Mouse (Mus musculus) urinary bladder, postnatal 14 days (tissue): Measurements from ENCODE around the gene Zbtb25.

ENCODE experiments used
- DNase-seq: peaks from one replicate; pipeline ENCODE4 v3.0.0; 2021; ENCODE audit warnings: low spot score

The Zbtb25 gene

GRCm38 (mm10) chr12:76336111-76336965 lies 33.1 kb downstream of the Zbtb25 start:
- no peak for DNase-seq

DNA sequence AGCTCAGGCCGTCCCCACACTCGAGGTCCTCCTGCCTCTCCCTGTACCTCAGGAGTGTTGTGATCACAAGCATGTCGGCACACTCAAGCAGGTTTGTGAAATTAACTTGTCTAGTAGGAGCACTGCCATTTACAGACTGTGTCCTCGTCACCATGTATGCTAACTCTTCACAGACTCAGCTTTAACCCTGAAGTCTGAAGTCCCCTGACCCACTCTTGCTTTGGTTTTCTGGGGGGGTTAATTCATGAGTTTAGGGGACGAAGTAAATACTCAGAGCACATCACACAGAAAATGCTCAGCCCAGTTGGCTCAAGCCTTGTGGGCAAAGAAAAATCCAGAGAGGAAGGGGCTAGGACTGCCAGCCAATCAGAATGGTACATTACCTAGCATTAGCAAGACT lies 33.8 kb downstream of the Zbtb25 start:
- DNase-seq, result no peak

DNA sequence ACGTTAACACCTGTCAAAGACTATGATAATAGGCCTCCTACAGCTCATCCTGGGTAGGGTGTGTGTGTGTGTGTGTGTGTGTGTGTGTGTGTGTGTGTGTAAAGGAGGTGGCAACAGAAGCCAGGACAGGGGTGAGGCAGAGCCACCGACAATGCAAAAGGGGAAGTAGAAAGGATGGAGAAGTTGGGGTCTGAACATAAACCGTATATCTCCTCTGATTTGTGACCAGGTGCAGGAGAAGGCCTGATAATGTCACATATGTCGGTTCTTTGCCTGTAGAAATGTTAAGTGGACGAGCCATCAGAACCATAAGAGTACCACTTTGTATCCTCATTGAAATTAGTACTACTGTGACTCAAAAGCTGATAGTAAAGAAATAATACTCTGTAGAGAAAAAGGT lies 35.7 kb downstream of the Zbtb25 start:
- DNase-seq, result no peak

DNA sequence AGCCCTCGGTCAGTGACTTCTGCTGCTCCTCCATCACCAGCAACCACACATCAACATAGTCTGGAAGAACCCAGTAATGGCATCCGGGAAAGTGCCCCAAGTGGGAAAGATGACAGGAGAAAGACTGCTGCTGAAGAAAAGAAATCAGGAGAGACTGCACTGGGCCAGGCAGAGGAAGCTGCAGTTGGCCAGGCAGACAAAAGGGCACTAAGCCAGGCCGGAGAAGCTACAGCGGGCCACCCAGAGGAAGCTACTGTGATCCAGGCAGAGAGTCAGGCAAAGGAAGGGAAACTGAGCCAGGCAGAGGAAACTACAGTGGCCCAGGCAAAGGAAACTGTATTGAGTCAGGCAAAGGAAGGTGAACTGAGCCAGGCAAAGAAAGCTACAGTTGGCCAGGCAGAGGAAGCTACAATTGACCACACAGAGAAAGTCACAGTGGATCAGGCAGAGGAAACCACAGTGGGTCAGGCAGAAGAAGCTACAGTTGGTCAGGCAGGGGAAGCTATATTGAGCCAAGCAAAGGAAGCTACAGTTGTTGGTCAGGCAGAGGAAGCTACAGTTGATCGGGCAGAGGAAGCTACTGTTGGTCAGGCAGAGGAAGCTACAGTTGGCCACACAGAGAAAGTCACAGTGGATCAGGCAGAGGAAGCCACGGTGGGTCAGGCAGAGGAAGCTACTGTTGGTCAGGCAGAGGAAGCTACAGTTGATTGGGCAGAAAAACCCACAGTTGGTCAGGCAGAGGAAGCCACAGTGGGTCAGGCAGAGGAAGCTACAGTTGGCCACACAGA lies 40.6 kb downstream of the Zbtb25 start:
- DNase-seq, result no peak

- DNase-seq, result no peak
Measured at GRCm38 (mm10) chr12:76326437-76327220, 42.8 kb downstream of the Zbtb25 start.

DNA sequence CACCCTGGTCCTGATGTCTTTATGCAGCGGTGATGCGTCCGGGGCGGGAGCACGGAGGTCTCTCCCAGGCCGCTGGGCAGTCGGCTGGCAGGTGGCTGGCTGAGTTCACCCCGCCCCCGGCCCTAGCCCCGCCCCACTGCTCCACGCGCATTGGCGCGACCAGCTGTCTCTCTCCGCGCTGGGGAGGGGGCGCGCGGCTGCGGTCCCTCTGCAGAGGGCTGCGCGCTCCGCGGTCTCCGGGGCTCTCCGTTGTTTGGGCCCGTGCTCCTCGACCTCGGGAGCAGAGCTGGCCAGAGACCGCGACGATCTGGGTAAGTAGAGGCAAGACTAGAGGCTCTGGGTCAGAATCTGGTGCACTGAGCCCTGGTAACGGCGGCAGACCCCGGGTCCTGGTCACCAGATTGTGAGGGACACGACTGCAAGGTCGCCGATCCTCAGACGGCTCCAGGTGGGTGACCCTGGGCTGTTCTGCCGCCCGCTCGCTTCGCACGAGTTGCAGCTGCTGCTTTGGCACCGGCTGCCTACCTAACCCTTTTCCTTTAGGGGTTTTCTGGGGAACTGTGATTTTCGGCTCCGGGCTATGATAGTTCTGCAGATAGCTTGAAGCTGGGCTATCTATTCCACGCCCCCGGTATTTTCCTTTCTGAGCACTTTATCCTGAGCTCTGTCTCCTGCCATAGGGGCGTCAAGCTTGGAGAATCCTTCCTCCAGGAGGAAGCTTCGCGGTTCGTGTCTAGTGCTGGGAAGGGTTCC lies 44.5 kb downstream of the Zbtb25 start, which contains the start of gene Akap5:
Gene Akap5, plus strand, starts transcription at position 213 of the 753 bp plus-strand sequence.
- peak; percentile 38 for DNase-seq

DNA sequence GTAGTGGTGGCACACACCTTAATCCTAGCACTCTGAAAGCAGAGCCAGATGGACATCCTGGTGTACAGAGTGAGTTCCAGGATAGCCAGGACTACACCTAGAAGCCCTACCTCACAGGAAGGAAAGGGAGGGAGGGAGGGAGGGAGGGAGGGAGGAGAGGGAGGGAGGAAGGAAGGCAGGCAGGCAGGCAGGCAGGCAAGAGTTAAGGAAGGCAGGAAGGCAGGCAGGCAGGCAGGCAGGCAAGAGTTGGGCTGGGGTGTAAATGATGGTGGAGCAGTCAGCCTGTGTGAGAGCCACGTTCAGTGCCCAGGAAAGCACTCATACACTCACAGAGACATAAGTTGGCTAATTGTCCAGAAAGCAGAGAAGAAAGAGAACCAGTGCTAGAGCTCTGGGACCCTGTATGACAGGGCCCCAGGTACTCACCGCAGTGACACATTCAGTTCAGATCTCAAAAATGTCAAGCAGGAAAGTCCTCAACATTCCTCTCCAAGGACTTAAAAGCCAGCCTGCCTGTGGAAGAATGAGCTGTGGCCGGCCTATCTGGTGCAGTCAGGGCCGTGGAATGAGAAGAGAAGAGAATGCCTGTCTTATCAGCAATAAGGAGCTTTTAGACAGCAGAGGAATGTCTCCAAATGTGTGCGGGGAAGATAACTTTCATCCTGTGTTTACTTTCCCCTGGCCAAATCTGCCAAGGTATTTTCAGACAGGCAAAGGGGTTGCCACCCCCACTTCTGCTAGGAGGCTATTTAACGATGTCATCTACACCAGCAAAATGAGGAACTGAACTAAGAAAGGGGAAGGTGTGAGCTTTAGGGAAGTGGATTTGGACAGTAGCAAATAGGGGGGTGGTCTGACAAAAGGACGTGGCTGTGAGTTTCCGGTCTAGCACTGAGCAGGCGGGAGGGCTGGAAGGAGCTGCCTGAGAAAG lies 50.9 kb downstream of the Zbtb25 start:
- DNase-seq, result no peak

GRCm38 (mm10) chr12:76311951-76312350 lies 57.5 kb downstream of the Zbtb25 start:
- DNase-seq, result no peak

DNA sequence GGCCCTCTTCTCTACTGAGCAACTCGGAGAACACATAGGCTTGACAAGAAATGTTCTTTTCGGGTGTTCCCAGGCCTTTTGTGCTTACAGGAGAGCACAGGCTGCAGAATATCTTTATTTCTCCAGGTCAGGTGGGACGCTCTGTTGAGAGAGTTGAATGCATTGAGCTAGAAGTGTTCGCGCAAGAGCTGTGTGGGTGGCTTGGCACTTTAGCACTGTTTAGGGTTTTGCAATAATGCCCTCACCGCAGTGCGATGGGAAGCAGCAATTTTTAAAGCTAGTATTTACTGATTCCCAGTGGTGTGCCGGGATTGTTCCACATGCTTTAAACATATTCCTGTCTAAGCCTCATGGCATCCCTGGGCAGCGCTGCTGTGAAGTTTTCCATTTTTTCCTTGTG lies 58.2 kb downstream of the Zbtb25 start:
- DNase-seq, result no peak

- DNase-seq, result no peak
Measured at GRCm38 (mm10) chr12:76310633-76311032, 58.8 kb downstream of the Zbtb25 start.

DNA sequence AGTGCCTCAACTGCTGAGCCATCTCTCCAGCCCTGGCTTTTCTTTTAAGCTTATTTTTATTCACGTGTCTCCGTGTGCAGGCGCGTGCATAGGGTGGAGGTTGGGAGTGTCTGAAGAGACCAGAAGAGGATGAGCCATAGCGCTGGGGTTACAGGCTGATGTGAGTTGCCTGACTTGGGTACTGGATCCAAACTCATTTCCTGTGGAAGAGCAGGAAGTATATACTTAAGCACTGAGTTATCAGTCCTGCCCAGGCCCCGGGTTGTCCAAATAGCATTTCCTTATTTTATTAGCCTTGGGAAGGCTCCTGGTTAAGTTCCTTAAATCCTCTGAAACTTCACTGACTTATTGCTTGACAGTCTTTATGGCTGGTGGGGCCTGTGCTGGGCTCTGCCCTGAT lies 59.4 kb downstream of the Zbtb25 start:
- no peak for DNase-seq

DNA sequence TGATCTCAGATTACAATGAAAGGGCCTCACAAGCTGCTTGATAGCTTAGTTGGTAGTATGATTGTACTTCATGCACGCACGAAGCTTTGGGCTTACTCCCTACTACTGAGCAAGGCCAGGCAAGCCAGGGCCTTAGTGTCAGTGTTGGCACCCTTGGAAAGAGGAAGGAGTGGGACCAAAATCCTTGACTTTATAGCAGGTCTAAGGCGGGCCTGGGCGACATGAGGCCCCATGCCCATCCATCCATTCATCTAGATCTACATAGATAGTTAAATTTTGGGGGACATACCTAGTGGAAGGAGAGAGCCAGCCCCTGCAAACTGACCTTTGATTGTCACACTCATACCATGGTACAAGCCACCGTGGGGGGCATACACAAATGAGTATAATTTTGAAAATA lies 61.0 kb downstream of the Zbtb25 start:
- no peak for DNase-seq

GRCm38 (mm10) chr12:76307964-76308363 lies 61.4 kb downstream of the Zbtb25 start:
- peak; percentile 33 for DNase-seq

DNA sequence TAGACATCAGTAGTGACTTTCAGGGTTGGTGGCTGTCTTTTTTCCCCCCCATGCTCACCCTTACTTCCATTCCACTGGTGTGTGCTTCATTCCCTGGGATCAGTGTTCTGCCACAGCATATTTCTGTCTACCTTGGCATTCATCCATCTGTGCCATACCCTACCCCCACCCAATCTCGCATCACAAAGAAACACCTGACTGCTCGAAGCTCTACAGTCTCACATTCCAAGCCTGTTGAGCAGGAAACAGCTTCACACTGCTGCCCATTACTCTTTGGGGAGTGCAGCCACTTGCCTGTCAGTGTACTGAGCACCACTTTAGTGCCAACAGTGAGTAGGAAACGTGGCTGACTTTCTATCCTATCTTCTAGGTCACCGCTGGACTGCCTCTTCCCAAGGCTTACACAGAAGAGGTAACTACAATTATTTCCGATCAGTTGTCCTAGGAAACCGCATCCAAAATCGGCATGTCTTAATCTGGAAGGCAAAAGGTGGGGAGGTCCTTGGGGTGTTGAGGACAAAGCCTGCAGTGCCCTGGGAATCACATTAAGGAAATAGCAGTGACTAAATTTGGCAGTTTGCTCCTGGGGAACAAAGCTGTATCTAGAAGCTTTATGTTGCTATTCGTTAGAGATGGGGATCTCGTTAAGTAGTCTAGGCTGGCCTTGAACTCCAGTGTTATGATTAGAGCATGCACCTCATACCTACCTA lies 62.4 kb downstream of the Zbtb25 start:
- DNase-seq, result no peak

DNA sequence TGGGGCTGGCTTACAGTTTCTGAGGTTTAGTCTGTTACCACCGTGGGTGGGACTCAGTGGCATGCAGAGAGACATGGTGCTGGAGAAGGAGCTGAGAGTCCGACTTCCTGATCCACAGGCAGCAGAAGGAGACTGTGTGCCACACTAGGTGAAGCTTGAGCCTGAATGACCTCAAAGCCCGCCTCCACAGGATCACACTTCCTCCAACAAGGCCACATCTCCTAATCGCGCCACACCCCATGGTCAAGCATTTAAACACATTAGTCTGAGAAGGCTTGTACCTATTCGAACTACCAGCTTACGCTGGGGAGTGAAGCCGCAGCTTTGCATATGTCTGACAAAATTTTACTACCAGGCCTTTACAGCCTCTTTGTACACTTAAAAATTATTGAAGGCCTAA lies 64.3 kb downstream of the Zbtb25 start:
- no peak for DNase-seq

- no peak for DNase-seq
Measured at GRCm38 (mm10) chr12:76304199-76304598, 65.2 kb downstream of the Zbtb25 start.

DNA sequence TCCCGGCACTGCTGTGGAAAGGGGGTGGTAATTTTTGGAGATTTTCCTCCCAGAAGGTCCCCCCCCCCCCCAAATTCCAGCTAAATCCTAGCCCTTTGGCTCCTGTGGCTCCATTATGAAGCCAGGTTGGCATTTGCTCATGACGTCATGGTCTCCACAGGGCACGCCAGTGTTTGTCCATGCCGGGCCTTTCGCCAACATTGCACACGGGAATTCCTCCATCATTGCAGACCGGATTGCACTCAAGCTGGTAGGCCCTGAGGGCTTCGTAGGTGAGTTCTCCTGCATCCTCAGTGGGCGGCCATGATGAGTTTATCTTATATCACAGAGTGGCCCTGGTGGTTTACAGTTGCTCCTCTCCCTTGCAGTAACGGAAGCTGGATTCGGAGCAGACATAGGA lies 65.9 kb downstream of the Zbtb25 start:
- DNase-seq, result no peak

DNA sequence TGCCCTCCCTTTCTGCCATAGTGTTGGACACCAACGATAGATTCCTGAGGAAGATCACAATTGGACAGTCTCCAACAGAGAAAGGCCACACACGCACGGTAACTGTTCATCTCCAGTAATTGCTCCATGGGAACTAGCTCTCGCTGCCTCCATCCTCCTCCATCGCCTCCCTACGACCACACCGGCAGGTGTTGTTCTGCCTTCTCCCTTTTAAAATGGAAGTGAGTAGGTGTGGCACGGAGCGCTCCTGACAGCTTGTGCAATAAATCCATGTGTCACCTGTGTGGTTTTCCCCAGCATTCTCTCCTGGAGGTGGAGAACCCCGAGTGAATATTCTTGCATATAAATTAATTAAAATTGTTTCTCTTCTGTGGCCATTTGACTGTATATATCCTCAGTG lies 69.0 kb downstream of the Zbtb25 start:
- no peak for DNase-seq

DNA sequence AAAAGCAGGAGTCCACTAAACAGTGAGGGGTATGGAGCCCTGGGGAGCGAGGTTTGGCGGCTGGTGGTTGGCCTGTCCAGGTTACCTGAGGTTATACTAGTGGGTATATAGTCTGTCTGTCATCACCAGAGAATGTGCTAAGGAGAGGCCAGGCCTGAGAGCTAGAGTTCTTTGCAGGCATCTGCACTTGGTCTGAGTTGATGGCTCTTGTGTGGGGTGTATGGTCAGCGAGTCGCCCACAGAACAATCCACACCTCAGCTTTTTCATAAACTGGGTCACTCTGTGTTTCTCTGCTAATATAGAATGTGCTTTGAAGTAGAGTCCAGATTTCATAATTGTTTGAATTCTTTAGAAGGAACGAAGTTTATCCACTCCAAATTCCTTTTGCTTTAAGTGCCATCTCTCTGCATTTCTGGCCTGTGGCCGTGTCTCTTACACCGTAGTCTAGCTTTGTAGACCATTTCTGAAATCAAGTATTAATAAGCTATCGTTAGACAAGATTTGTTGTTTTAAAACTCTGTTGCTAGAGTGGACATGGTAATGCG lies 70.0 kb downstream of the Zbtb25 start:
- no peak for DNase-seq

DNA sequence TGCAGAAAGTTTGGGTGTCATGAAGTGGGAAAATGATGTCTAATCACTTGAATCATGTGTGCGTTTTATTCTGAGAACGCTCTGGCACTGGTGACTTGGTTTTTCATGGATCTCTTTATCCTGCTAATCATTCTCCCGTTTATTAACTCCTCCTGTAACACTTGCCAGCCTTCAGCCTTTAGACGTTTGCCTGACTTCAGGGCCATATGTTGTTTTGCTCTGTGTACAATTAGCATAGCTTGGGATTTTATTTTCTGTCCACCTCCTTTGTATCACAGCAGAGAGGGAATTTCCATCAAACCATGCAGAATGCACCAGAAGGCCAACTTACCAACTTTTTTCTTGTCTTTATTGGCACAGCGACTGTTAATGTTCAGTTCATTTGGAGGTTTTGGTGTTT lies 71.6 kb downstream of the Zbtb25 start:
- no peak for DNase-seq
